Mouse (Mus musculus): ENCODE measurements at regions not wholly inside any gene's neighbourhood (a gene's known extent, or its start where the extent isn't known, plus 50 kb on each side); places are given as distances from the start of the nearest gene placed in this dataset.

GRCm38 (mm10) chr12:49191348-49191747, 191.1 kb upstream of the Foxg1 start:
- no peak overlapping the region for H3K27ac ChIP-seq (ENCODE audit: insufficient read depth, low read length)
- no peak overlapping the region for H3K4me3 ChIP-seq (ENCODE audit: insufficient read depth, low read length)
- TF ChIP-seq CTCF (IDR thresholded peaks at IDR 0.05; ENCODE audit: extremely low read depth, insufficient read depth, low read length) (no peak), POLR2A (IDR thresholded peaks at IDR 0.05; ENCODE audit: extremely low read depth, insufficient read depth, low read length) (no peak)
- H3K4me1 ChIP-seq (ENCODE audit: control insufficient read depth, insufficient read depth, low read length): no peaks in the 10 kb centered on the region

GRCm38 (mm10) chr12:49233524-49234306, 148.7 kb upstream of the Foxg1 start:
- no peak overlapping the region for H3K4me3 ChIP-seq (ENCODE audit: insufficient read depth, low read length)
- TF ChIP-seq POLR2A (IDR thresholded peaks at IDR 0.05; ENCODE audit: extremely low read depth, insufficient read depth, low read length) (no peak), CTCF (IDR thresholded peaks at IDR 0.05; ENCODE audit: extremely low read depth, insufficient read depth, low read length) (no peak)
- no peak overlapping the region for H3K27ac ChIP-seq (ENCODE audit: insufficient read depth, low read length)
- no peaks in the 10 kb centered on the region for H3K4me1 ChIP-seq (ENCODE audit: control insufficient read depth, insufficient read depth, low read length)
